Mouse (Mus musculus): Measurements from ENCODE around the gene Pi4kb. TPM values are rescaled to one million over a fixed set of nuclear protein-coding genes. Genes with fewer than 3 reads are reported as not detected.
A peak's percentile ranks its signal among the peaks of the same experiment; 100 is the strongest.
"Not testable (repeated sequence)": the region's sequence is repeated elsewhere in the genome, so short reads cannot be mapped to it uniquely, and the experiment has no call there.

Pi4kb gene
- total RNA-seq, 2 experiments from 2014 or later: 43.1 to 45.3 TPM

GRCm38 (mm10) chr3:95015337-95015872 is 40.9 kb downstream of the Pi4kb start, which contains the start of gene Zfp687:
Gene Zfp687 (minus strand): TSS chr3:95015448.
- peak; percentile 99 for DNase-seq

- DNase-seq: peak; percentile 96
Observed at GRCm38 (mm10) chr3:95015891-95016531, 41.5 kb downstream of the Pi4kb start.

- DNase-seq: no peak
Observed at GRCm38 (mm10) chr3:95016532-95017056, 42.1 kb downstream of the Pi4kb start.

- DNase-seq: no peak
Observed at GRCm38 (mm10) chr3:95018741-95019140, 44.2 kb downstream of the Pi4kb start.

GRCm38 (mm10) chr3:95020956-95021355 is 46.4 kb downstream of the Pi4kb start:
- DNase-seq: not testable (repeated sequence)

GRCm38 (mm10) chr3:95024551-95024950 is 50.0 kb downstream of the Pi4kb start:
- no peak for DNase-seq

- no peak for DNase-seq
Observed at GRCm38 (mm10) chr3:95025202-95025601, 50.7 kb downstream of the Pi4kb start.

- no peak for DNase-seq
Observed at GRCm38 (mm10) chr3:95027057-95027645, 52.6 kb downstream of the Pi4kb start.

GRCm38 (mm10) chr3:95027701-95028100 is 53.2 kb downstream of the Pi4kb start:
- DNase-seq: no peak

- no peak for DNase-seq
Observed at GRCm38 (mm10) chr3:95028603-95029002, 54.1 kb downstream of the Pi4kb start.

- DNase-seq: not testable (repeated sequence)
Observed at GRCm38 (mm10) chr3:95029291-95029827, 54.8 kb downstream of the Pi4kb start.

GRCm38 (mm10) chr3:95029953-95030352 is 55.4 kb downstream of the Pi4kb start:
- DNase-seq: no peak

- no peak for DNase-seq
Observed at GRCm38 (mm10) chr3:95041625-95042024, 67.1 kb downstream of the Pi4kb start.

- peak; percentile 98 for DNase-seq
Observed at GRCm38 (mm10) chr3:95042166-95042837, 67.8 kb downstream of the Pi4kb start, which contains the start of gene Psmd4. Gene Psmd4 (minus strand): TSS chr3:95042614.

GRCm38 (mm10) chr3:95042838-95043229 is 68.3 kb downstream of the Pi4kb start:
- DNase-seq: no peak

- DNase-seq: no peak
Observed at GRCm38 (mm10) chr3:95043251-95043650, 68.7 kb downstream of the Pi4kb start.

- peak; percentile 51 for DNase-seq
Observed at GRCm38 (mm10) chr3:95046462-95047057, 72.0 kb downstream of the Pi4kb start.

GRCm38 (mm10) chr3:95047914-95048313 is 73.4 kb downstream of the Pi4kb start:
- peak; percentile 52 for DNase-seq

GRCm38 (mm10) chr3:95052959-95053358 is 78.4 kb downstream of the Pi4kb start:
- peak; percentile 63 for DNase-seq

- DNase-seq: peak; percentile 42
Observed at GRCm38 (mm10) chr3:95053701-95054100, 79.2 kb downstream of the Pi4kb start.

GRCm38 (mm10) chr3:95054481-95055260 is 80.1 kb downstream of the Pi4kb start:
- peak; percentile 59 for DNase-seq

All from adrenal gland, postnatal 10 days (tissue).